Mouse (Mus musculus) erythroblast, embryonic 14.5 days (primary cell): ENCODE results near the gene Olfr325.

Experiments used
- GATA1 ChIP-seq: IDR thresholded peaks from 2 replicates; pipeline ENCODE4 v1.6.1; 2012; ENCODE audit warnings: low read length, inconsistent platforms, mixed read lengths
- TAL1 ChIP-seq: IDR thresholded peaks from 3 replicates; pipeline ENCODE4 v1.6.1; 2012; ENCODE audit warnings: low read length, inconsistent platforms, mixed read lengths

GRCm38 (mm10) chr11:58606177-58606919 lies 28.8 kb downstream of the Olfr325 start:
- TF ChIP-seq TAL1 (no peak), GATA1 (no peak)
